Mouse (Mus musculus) c-Kit-positive CD71-negative TER-119-negative erythroid progenitor cells, embryonic 14.5 days (primary cell): ENCODE measurements around the gene Msrb3.

ENCODE experiments used
- DNase-seq: peaks from one replicate; pipeline ENCODE4 v3.0.0-alpha.2; 2013; ENCODE audit warnings: low read depth

Msrb3 gene

GRCm38 (mm10) chr10:120861674-120862073 is 37.2 kb downstream of the Msrb3 start:
- DNase-seq: no peak

- DNase-seq: no peak
Measured at GRCm38 (mm10) chr10:120861194-120861593, 37.7 kb downstream of the Msrb3 start.

- peak; percentile 44 for DNase-seq
Measured at GRCm38 (mm10) chr10:120857531-120858001, 41.3 kb downstream of the Msrb3 start.

GRCm38 (mm10) chr10:120854329-120854728 is 44.6 kb downstream of the Msrb3 start:
- DNase-seq: no peak

GRCm38 (mm10) chr10:120853816-120854215 is 45.1 kb downstream of the Msrb3 start:
- DNase-seq: no peak

- DNase-seq: no peak
Measured at GRCm38 (mm10) chr10:120851196-120851781, 47.6 kb downstream of the Msrb3 start.

GRCm38 (mm10) chr10:120850391-120851195 is 48.3 kb downstream of the Msrb3 start:
- DNase-seq: no peak

GRCm38 (mm10) chr10:120848677-120849076 is 50.2 kb downstream of the Msrb3 start:
- no peak for DNase-seq

GRCm38 (mm10) chr10:120847785-120848184 is 51.1 kb downstream of the Msrb3 start:
- no peak for DNase-seq

GRCm38 (mm10) chr10:120839966-120840365 is 58.9 kb downstream of the Msrb3 start:
- DNase-seq: no peak

- no peak for DNase-seq
Measured at GRCm38 (mm10) chr10:120834531-120834930, 64.4 kb downstream of the Msrb3 start.

GRCm38 (mm10) chr10:120833836-120834235 is 65.1 kb downstream of the Msrb3 start:
- DNase-seq: no peak

- no peak for DNase-seq
Measured at GRCm38 (mm10) chr10:120827761-120828160, 71.1 kb downstream of the Msrb3 start.

GRCm38 (mm10) chr10:120826795-120827669 is 71.9 kb downstream of the Msrb3 start:
- peak; percentile 50 for DNase-seq

- no peak for DNase-seq
Measured at GRCm38 (mm10) chr10:120826381-120826780, 72.5 kb downstream of the Msrb3 start.

- no peak for DNase-seq
Measured at GRCm38 (mm10) chr10:120825594-120825993, 73.3 kb downstream of the Msrb3 start.

- DNase-seq: no peak
Measured at GRCm38 (mm10) chr10:120821491-120822358, 77.2 kb downstream of the Msrb3 start.

GRCm38 (mm10) chr10:120820781-120821300 is 78.1 kb downstream of the Msrb3 start:
- no peak for DNase-seq

GRCm38 (mm10) chr10:120815290-120815689 is 83.6 kb downstream of the Msrb3 start:
- DNase-seq: no peak

GRCm38 (mm10) chr10:120811796-120812443 is 87.0 kb downstream of the Msrb3 start:
- no peak for DNase-seq
